Mouse (Mus musculus): Measurements from ENCODE around the gene Igsf3.
"Not testable (repeated sequence)": the region's sequence is repeated elsewhere in the genome, so short reads cannot be mapped to it uniquely, and the experiment has no call there.

Igsf3 gene

GRCm38 (mm10) chr3:101405495-101405894 is 28.6 kb downstream of the Igsf3 start:
- peak in 1 of 2 experiments; percentile 31 for DNase-seq

- no peak for DNase-seq
Measured at GRCm38 (mm10) chr3:101406097-101406496, 29.2 kb downstream of the Igsf3 start.

- peak in 1 of 2 experiments; percentile 21 for DNase-seq
Measured at GRCm38 (mm10) chr3:101407568-101407967, 30.7 kb downstream of the Igsf3 start.

GRCm38 (mm10) chr3:101408953-101409750 is 32.3 kb downstream of the Igsf3 start:
- DNase-seq: no peak

GRCm38 (mm10) chr3:101410202-101410601 is 33.3 kb downstream of the Igsf3 start:
- DNase-seq: no peak

GRCm38 (mm10) chr3:101410745-101411144 is 33.9 kb downstream of the Igsf3 start:
- DNase-seq: no peak

- DNase-seq: no peak
Measured at GRCm38 (mm10) chr3:101411626-101412025, 34.7 kb downstream of the Igsf3 start.

GRCm38 (mm10) chr3:101412115-101412514 is 35.2 kb downstream of the Igsf3 start:
- DNase-seq: no peak

GRCm38 (mm10) chr3:101413013-101413412 is 36.1 kb downstream of the Igsf3 start:
- not testable (repeated sequence) for DNase-seq

GRCm38 (mm10) chr3:101418740-101419652 is 42.1 kb downstream of the Igsf3 start:
- no peak for DNase-seq

- no peak for DNase-seq
Measured at GRCm38 (mm10) chr3:101419653-101419994, 42.7 kb downstream of the Igsf3 start.

GRCm38 (mm10) chr3:101423188-101423587 is 46.3 kb downstream of the Igsf3 start:
- no peak for DNase-seq

- DNase-seq: no peak
Measured at GRCm38 (mm10) chr3:101424295-101424885, 47.5 kb downstream of the Igsf3 start.

GRCm38 (mm10) chr3:101429982-101430754 is 53.3 kb downstream of the Igsf3 start:
- no peak for DNase-seq

- no peak for DNase-seq
Measured at GRCm38 (mm10) chr3:101430755-101431115, 53.9 kb downstream of the Igsf3 start.

GRCm38 (mm10) chr3:101435672-101436071 is 58.8 kb downstream of the Igsf3 start:
- no peak for DNase-seq

- DNase-seq: no peak
Measured at GRCm38 (mm10) chr3:101436469-101436868, 59.6 kb downstream of the Igsf3 start.

- no peak for DNase-seq
Measured at GRCm38 (mm10) chr3:101437021-101437563, 60.2 kb downstream of the Igsf3 start.

GRCm38 (mm10) chr3:101443265-101443881 is 66.5 kb downstream of the Igsf3 start:
- DNase-seq: no peak

GRCm38 (mm10) chr3:101444437-101444836 is 67.6 kb downstream of the Igsf3 start:
- DNase-seq: no peak

GRCm38 (mm10) chr3:101447239-101447638 is 70.4 kb downstream of the Igsf3 start:
- no peak for DNase-seq

- DNase-seq: no peak
Measured at GRCm38 (mm10) chr3:101448765-101449164, 71.9 kb downstream of the Igsf3 start.

Data from kidney, postnatal 25 days (tissue).